Mouse (Mus musculus): ENCODE data around the gene Ak8. TPM values are rescaled to one million over a fixed set of nuclear protein-coding genes. Genes with fewer than 3 reads are reported as not detected.
A peak's percentile ranks its signal among the peaks of the same experiment; 100 is the strongest.

The Ak8 gene
- polyA plus RNA-seq, 1 experiment from 2014 or later, result 0.33 TPM

- Histone ChIP-seq H3K9me3 (ENCODE audit: control insufficient read depth, low read length) (no peaks in the 10 kb centered on the region), H3K4me1 (ENCODE audit: control insufficient read depth, insufficient read depth, low read length) (peaks cover 5% of the 10 kb centered on the region), H3K4me2 (no peak overlapping the region), H3K36me3 (ENCODE audit: control insufficient read depth, insufficient read depth, low read length) (no peaks in the 10 kb centered on the region), H3K9ac (ENCODE audit: low read length) (no peak overlapping the region), H3K27ac (ENCODE audit: low read depth, low read length) (no peak overlapping the region), H3K4me3 (ENCODE audit: low read depth, low read length) (no peak overlapping the region), H3K27me3 (ENCODE audit: control insufficient read depth, insufficient read depth, low read length) (no peaks in the 10 kb centered on the region)
- no peak for DNase-seq (ENCODE audit: low spot score, missing footprints)
- WGBS, result 83% methylated on average over 8 of the region's 8 CpGs
- no peak for ATAC-seq (ENCODE audit: low FRiP score)
Measured at GRCm38 (mm10) chr2:28796298-28796697, 96.3 kb downstream of the Ak8 start.

DNA sequence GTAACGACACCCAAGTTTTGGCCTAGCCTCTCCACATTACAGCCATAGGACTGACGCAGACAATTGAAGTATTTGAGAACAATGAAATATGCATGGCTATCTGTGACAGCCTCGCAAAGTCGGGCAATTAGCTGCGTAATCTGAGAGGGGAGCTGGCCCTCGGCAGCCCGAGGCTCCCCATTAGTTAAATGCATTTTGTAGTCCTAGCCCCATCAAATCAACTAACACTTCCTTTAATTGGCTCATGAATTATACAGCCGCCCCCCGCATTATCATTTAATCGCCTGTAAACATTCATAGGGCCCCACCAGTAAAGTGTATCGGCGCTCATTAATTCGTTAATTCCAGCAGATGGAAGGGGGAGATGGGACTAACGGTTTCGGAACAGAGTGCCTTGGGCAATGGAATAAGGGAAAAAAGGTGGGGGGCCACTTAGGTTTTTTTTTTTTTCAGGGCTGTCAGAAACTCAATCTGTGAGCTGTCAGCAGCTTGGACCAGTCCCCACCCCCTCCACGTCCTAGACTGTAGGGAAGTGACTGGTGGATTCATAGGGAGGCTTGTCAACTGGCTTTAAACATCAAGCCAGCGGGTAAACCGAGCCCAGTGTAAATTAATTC lies 97.6 kb downstream of the Ak8 start:
- no peaks in the 10 kb centered on the region for H3K27me3 ChIP-seq (ENCODE audit: control insufficient read depth, insufficient read depth, low read length)
- DNase-seq (ENCODE audit: low spot score, missing footprints), result peak; percentile 81
- H3K36me3 ChIP-seq (ENCODE audit: control insufficient read depth, insufficient read depth, low read length), result no peaks in the 10 kb centered on the region
- H3K9ac ChIP-seq (ENCODE audit: low read length), result no peak overlapping the region
- no peaks in the 10 kb centered on the region for H3K9me3 ChIP-seq (ENCODE audit: control insufficient read depth, low read length)
- WGBS, result 68% methylated on average over 18 of the region's 18 CpGs
- no peak overlapping the region for H3K27ac ChIP-seq (ENCODE audit: low read depth, low read length)
- H3K4me2 ChIP-seq, result no peak overlapping the region
- H3K4me3 ChIP-seq (ENCODE audit: low read depth, low read length), result no peak overlapping the region
- ATAC-seq (ENCODE audit: low FRiP score), result peak; percentile 55; the same call in 1 of the 2 replicates
- H3K4me1 ChIP-seq (ENCODE audit: control insufficient read depth, insufficient read depth, low read length), result peaks cover 2% of the 10 kb centered on the region

DNA sequence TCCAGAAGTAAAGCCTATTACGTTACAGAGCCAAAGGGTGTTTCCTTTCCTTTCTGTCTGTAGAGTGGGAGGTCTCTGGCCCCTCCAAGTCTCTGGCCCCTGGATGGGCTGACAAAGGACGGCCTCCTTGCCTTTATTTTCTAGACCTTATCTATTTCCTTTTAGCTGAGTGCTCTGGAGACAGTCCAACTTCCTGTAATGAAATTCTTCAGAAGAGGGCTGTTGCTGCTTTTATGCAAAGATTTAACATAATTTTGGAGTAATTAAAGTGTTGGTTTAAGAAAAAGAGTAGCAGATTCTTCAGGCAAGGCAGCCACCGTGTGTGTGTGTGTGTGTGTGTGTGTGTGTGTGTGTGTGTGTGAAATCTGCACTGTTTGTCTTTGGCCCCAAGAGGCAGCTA lies 98.4 kb downstream of the Ak8 start:
- Histone ChIP-seq H3K27me3 (ENCODE audit: control insufficient read depth, insufficient read depth, low read length) (no peaks in the 10 kb centered on the region), H3K4me1 (ENCODE audit: control insufficient read depth, insufficient read depth, low read length) (no peaks in the 10 kb centered on the region), H3K9me3 (ENCODE audit: control insufficient read depth, low read length) (no peaks in the 10 kb centered on the region), H3K4me3 (ENCODE audit: low read depth, low read length) (no peak overlapping the region), H3K36me3 (ENCODE audit: control insufficient read depth, insufficient read depth, low read length) (no peaks in the 10 kb centered on the region), H3K9ac (ENCODE audit: low read length) (no peak overlapping the region), H3K4me2 (no peak overlapping the region), H3K27ac (ENCODE audit: low read depth, low read length) (no peak overlapping the region)
- peak; percentile 77 for DNase-seq (ENCODE audit: low spot score, missing footprints)
- WGBS, result 71% methylated on average over 3 of the region's 3 CpGs
- ATAC-seq (ENCODE audit: low FRiP score), result no peak

DNA sequence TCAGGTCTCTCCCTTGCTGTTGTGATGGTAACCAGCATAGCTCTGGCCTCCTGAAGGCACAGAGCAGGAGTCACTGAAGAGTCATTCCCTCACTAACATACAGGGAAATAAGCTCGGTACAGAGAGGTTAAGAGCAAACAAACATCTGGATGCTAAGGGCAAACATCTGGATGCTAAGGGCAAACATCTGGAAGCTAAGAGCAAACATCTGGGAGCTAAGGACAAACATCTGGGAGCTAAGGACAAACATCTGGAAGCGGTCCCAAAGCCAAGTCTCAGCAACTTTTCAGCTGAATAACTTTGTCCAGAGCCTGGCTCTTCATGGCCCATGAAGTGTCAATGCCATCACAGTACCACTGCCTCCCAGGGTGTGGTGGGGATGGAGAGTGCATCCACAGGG lies 99.6 kb downstream of the Ak8 start:
- no peaks in the 10 kb centered on the region for H3K4me1 ChIP-seq (ENCODE audit: control insufficient read depth, insufficient read depth, low read length)
- no peaks in the 10 kb centered on the region for H3K9me3 ChIP-seq (ENCODE audit: control insufficient read depth, low read length)
- no peak overlapping the region for H3K27ac ChIP-seq (ENCODE audit: low read depth, low read length)
- no peaks in the 10 kb centered on the region for H3K36me3 ChIP-seq (ENCODE audit: control insufficient read depth, insufficient read depth, low read length)
- DNase-seq (ENCODE audit: low spot score, missing footprints) (no peak), ATAC-seq (ENCODE audit: low FRiP score) (no peak)
- no peak overlapping the region for H3K9ac ChIP-seq (ENCODE audit: low read length)
- no peak overlapping the region for H3K4me2 ChIP-seq
- WGBS, result 71% methylated on average over 2 of the region's 2 CpGs
- H3K27me3 ChIP-seq (ENCODE audit: control insufficient read depth, insufficient read depth, low read length), result no peaks in the 10 kb centered on the region
- H3K4me3 ChIP-seq (ENCODE audit: low read depth, low read length), result no peak overlapping the region

- Histone ChIP-seq H3K4me2 (no peak overlapping the region), H3K36me3 (ENCODE audit: control insufficient read depth, insufficient read depth, low read length) (no peaks in the 10 kb centered on the region), H3K9ac (ENCODE audit: low read length) (no peak overlapping the region), H3K4me3 (ENCODE audit: low read depth, low read length) (no peak overlapping the region), H3K27me3 (ENCODE audit: control insufficient read depth, insufficient read depth, low read length) (no peaks in the 10 kb centered on the region), H3K9me3 (ENCODE audit: control insufficient read depth, low read length) (no peaks in the 10 kb centered on the region), H3K4me1 (ENCODE audit: control insufficient read depth, insufficient read depth, low read length) (no peaks in the 10 kb centered on the region), H3K27ac (ENCODE audit: low read depth, low read length) (no peak overlapping the region)
- WGBS, result 93% methylated on average over 7 of the region's 7 CpGs
- DNase-seq (ENCODE audit: low spot score, missing footprints) (no peak), ATAC-seq (ENCODE audit: low FRiP score) (no peak)
Measured at GRCm38 (mm10) chr2:28803406-28803805, 103.4 kb downstream of the Ak8 start.

GRCm38 (mm10) chr2:28808841-28809240 lies 108.9 kb downstream of the Ak8 start:
- Histone ChIP-seq H3K9me3 (ENCODE audit: control insufficient read depth, low read length) (no peaks in the 10 kb centered on the region), H3K4me1 (ENCODE audit: control insufficient read depth, insufficient read depth, low read length) (no peaks in the 10 kb centered on the region), H3K4me3 (ENCODE audit: low read depth, low read length) (no peak overlapping the region), H3K36me3 (ENCODE audit: control insufficient read depth, insufficient read depth, low read length) (no peaks in the 10 kb centered on the region), H3K9ac (ENCODE audit: low read length) (no peak overlapping the region), H3K27ac (ENCODE audit: low read depth, low read length) (no peak overlapping the region), H3K4me2 (no peak overlapping the region), H3K27me3 (ENCODE audit: control insufficient read depth, insufficient read depth, low read length) (no peaks in the 10 kb centered on the region)
- DNase-seq (ENCODE audit: low spot score, missing footprints), result no peak
- 71% methylated on average over 6 of the region's 6 CpGs for WGBS
- no peak for ATAC-seq (ENCODE audit: low FRiP score)

- WGBS, result 43% methylated on average over 5 of the region's 5 CpGs
- ATAC-seq (ENCODE audit: low FRiP score) (no peak), DNase-seq (ENCODE audit: low spot score, missing footprints) (peak; percentile 67)
- H3K27me3 ChIP-seq (ENCODE audit: control insufficient read depth, insufficient read depth, low read length), result no peaks in the 10 kb centered on the region
- H3K36me3 ChIP-seq (ENCODE audit: control insufficient read depth, insufficient read depth, low read length), result no peaks in the 10 kb centered on the region
- no peaks in the 10 kb centered on the region for H3K4me1 ChIP-seq (ENCODE audit: control insufficient read depth, insufficient read depth, low read length)
- no peak overlapping the region for H3K4me2 ChIP-seq
- H3K4me3 ChIP-seq (ENCODE audit: low read depth, low read length), result no peak overlapping the region
- H3K9ac ChIP-seq (ENCODE audit: low read length), result no peak overlapping the region
- no peaks in the 10 kb centered on the region for H3K9me3 ChIP-seq (ENCODE audit: control insufficient read depth, low read length)
- H3K27ac ChIP-seq (ENCODE audit: low read depth, low read length), result no peak overlapping the region
Measured at GRCm38 (mm10) chr2:28810260-28811013, 110.5 kb downstream of the Ak8 start.

DNA sequence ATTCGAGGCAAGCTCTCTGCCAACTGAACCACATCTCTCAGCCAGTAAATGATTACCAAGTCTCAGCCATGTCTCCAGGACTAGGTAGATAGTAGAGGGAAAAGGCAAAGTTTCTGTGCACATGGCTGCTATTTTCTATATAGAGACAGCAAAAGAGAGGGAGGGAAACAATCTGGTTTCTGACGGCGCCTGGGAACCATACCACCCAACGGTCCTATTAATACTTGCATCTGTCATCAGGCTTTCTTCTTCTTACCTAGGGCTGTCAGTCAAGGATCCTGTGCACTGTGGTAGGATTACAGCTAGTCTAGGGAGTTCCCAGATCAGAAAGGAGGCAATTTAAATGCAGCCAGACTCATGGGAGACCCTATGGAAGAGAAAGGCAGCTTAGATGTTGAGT lies 118.9 kb downstream of the Ak8 start:
- no peaks in the 10 kb centered on the region for H3K27me3 ChIP-seq (ENCODE audit: control insufficient read depth, insufficient read depth, low read length)

DNA sequence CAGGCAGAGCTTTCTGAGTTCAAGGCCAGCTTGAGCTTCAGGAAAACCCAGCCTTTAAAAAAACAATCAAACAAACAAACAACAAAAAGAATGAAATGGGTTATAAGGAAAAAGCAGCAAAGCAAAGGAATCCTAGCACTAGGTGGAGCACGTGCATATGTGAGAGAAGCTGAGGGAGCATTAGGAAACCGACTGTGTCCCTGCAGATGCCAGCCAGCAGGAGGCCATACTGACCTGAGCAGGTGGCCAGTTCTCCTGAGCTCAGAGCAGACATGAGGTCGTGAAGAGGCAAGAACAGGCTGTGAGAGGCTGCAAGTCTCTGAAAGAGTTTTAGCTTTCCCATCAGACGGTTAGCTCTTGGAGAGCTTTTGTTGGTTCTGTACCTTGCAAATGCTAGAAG lies 129.3 kb downstream of the Ak8 start:
- no peak overlapping the region for H3K4me2 ChIP-seq
- ATAC-seq (ENCODE audit: low FRiP score) (no peak), DNase-seq (ENCODE audit: low spot score, missing footprints) (no peak)
- no peak overlapping the region for H3K9ac ChIP-seq (ENCODE audit: low read length)
- no peaks in the 10 kb centered on the region for H3K4me1 ChIP-seq (ENCODE audit: control insufficient read depth, insufficient read depth, low read length)
- H3K36me3 ChIP-seq (ENCODE audit: control insufficient read depth, insufficient read depth, low read length), result peaks cover 41% of the 10 kb centered on the region
- H3K9me3 ChIP-seq (ENCODE audit: control insufficient read depth, low read length), result no peaks in the 10 kb centered on the region
- 47% methylated on average over 4 of the region's 4 CpGs for WGBS
- H3K27ac ChIP-seq (ENCODE audit: low read depth, low read length), result no peak overlapping the region
- no peak overlapping the region for H3K4me3 ChIP-seq (ENCODE audit: low read depth, low read length)
- no peaks in the 10 kb centered on the region for H3K27me3 ChIP-seq (ENCODE audit: control insufficient read depth, insufficient read depth, low read length)

More for the DNA sequence above, 118.9 kb downstream of the Ak8 start:
- ATAC-seq (ENCODE audit: low FRiP score) (no peak), DNase-seq (ENCODE audit: low spot score, missing footprints) (no peak)
- Histone ChIP-seq H3K27ac (ENCODE audit: low read depth, low read length) (no peak overlapping the region), H3K9ac (ENCODE audit: low read length) (no peak overlapping the region), H3K4me1 (ENCODE audit: control insufficient read depth, insufficient read depth, low read length) (no peaks in the 10 kb centered on the region), H3K36me3 (ENCODE audit: control insufficient read depth, insufficient read depth, low read length) (no peaks in the 10 kb centered on the region), H3K9me3 (ENCODE audit: control insufficient read depth, low read length) (no peaks in the 10 kb centered on the region), H3K4me2 (no peak overlapping the region), H3K4me3 (ENCODE audit: low read depth, low read length) (no peak overlapping the region)
- 92% methylated on average over 4 of the region's 4 CpGs for WGBS

Measured in midbrain, embryonic 11.5 days (tissue).